Mouse (Mus musculus) stomach, postnatal 0 days (tissue): ENCODE measurements around the gene Dcpp1. TPM values are rescaled to one million over a fixed set of nuclear protein-coding genes. Genes with fewer than 3 reads are reported as not detected.
A peak's percentile ranks its signal among the peaks of the same experiment; 100 is the strongest.

Experiments
- ATAC-seq: fragments of 200-750 bp; cut with Nextera tagmentation; 2 replicates; pipeline ENCODE4 v1.8.0; 2017; ENCODE audit not compliant: low FRiP score, low TSS enrichment
- DNase-seq: peaks from one replicate; pipeline ENCODE4 v3.0.0-alpha.2; 2016; ENCODE audit warnings: low spot score
- H3K27ac ChIP-seq: fragments of 300-500 bp; sonication (generic); replicated peaks from 2 replicates; pipeline ENCODE4 v1.5.1; 2014; ENCODE audit warnings: mild to moderate bottlenecking, control low read depth
- H3K27me3 ChIP-seq: fragments of 300-500 bp; sonication (generic); 2 replicates; pipeline ENCODE4 v1.6.1; 2014; ENCODE audit warnings: low read length; ENCODE audit not compliant: control insufficient read depth, insufficient read depth
- H3K36me3 ChIP-seq: fragments of 300-500 bp; sonication (generic); 2 replicates; pipeline ENCODE4 v1.6.1; 2014; ENCODE audit warnings: low read length, mixed read lengths; ENCODE audit not compliant: control insufficient read depth, insufficient read depth
- H3K4me1 ChIP-seq: fragments of 300-500 bp; sonication (generic); replicated peaks from 2 replicates; pipeline ENCODE4 v1.6.1; 2014; ENCODE audit warnings: antibody characterized with exemption; ENCODE audit not compliant: control insufficient read depth, insufficient read depth
- H3K4me2 ChIP-seq: fragments of 300-500 bp; sonication (generic); replicated peaks from 2 replicates; pipeline ENCODE4 v1.6.1; 2014; ENCODE audit warnings: low read depth, mild to moderate bottlenecking, control low read depth, moderate library complexity
- H3K4me3 ChIP-seq: fragments of 300-500 bp; sonication (generic); 2 replicates; pipeline ENCODE4 v1.5.1; 2014; ENCODE audit warnings: low read depth, low read length, control low read depth
- H3K9ac ChIP-seq: fragments of 300-500 bp; sonication (generic); 2 replicates; pipeline ENCODE4 v1.6.1; 2014; ENCODE audit warnings: mild to moderate bottlenecking, low read length, control low read depth, mixed read lengths
- H3K9me3 ChIP-seq: fragments of 300-500 bp; sonication (generic); 2 replicates; pipeline ENCODE4 v1.6.1; 2016; ENCODE audit warnings: low read length; ENCODE audit not compliant: control insufficient read depth
- CTCF ChIP-seq: IDR thresholded peaks from 2 replicates; pipeline ENCODE4 v1.5.1; 2016; ENCODE audit warnings: antibody characterized with exemption, low read depth, mild to moderate bottlenecking, moderate library complexity
- EP300 ChIP-seq: optimal IDR thresholded peaks from 2 replicates; pipeline ENCODE3; 2016; ENCODE audit warnings: antibody characterized with exemption
- WGBS: fragments of 180-500 bp; shearing (Covaris S2); extraction: QIAGEN DNeasy Blood & Tissue Kit; methylation state at CpG from one replicate; pipeline ENCODE4 v1.1.7; 2014; 5-methylcytosine and 5-hydroxymethylcytosine counted together
- polyA plus RNA-seq: library from polyadenylated mRNA; unstranded; fragments of >200 nt; fragmentation: Nextera tagmentation; extraction: Ambion mirVana; gene quantifications from 2 replicates; pipeline ENCODE4 v1.2.1, GENCODE M21; 2015

Gene Dcpp1
- polyA plus RNA-seq, 1 experiment from 2014 or later, result not detected

DNA sequence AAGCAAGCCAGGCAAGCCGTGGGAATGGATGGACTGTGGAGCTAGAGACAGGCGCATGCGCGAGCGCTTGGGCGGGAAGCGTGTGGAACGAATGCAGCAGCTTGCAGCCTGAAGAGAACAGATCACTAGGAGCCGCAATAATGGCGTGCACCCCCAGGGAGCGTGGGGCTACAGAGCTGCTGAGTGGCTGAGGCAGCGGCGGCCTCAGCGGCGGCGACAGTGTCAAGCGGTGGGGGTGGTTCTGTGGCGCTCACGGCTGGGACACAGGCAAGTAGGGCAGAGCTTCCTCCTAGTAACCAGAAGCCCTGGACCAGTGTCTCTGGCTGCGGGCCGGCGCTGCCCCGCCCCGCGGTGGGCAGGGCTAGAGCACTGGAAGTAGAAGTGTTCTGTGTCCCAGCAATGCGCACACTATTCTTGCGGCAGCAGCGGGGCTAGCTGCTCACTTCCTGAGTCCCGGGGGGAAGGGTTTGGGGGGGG lies 43.9 kb downstream of the Dcpp1 start:
- H3K9me3 ChIP-seq, result no peaks in the 10 kb centered on the region
- H3K9ac ChIP-seq, result peak overlapping the region; percentile 64
- H3K27ac ChIP-seq, result peak overlapping the region; percentile 95
- no peak for TF ChIP-seq EP300
- TF ChIP-seq CTCF, result peak; percentile 37
- H3K36me3 ChIP-seq, result no peaks in the 10 kb centered on the region
- under 1% methylated on average over 29 of the region's 29 CpGs for WGBS
- H3K4me3 ChIP-seq, result peak overlapping the region; percentile 52
- H3K4me2 ChIP-seq, result peak overlapping the region; percentile 81
- no peaks in the 10 kb centered on the region for H3K4me1 ChIP-seq
- ATAC-seq (peak; percentile 97), DNase-seq (peak; percentile 92)
- H3K27me3 ChIP-seq, result no peaks in the 10 kb centered on the region

DNA sequence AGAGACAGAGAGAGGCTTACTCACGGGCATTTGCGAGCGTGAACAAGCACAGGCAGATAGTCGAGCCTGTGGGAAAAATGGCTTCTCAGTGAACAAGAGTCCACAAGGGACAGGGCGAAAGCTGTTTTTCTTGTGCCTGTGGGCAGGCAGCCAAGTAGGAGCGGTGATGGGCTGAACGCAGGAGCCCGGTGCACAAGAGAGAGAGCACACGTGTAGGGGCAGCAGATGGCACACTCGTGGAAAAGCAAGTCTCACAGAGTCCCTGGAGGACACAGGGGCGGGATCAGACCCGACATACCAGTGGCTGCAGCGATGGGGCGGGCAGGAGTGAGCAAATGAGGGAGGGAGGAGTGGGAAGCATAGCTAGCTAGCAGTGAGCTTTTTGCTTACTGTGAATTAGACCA lies 44.4 kb downstream of the Dcpp1 start:
- peak; percentile 70 for DNase-seq
- H3K27ac ChIP-seq, result peak overlapping the region; percentile 95
- no peaks in the 10 kb centered on the region for H3K9me3 ChIP-seq
- H3K27me3 ChIP-seq, result no peaks in the 10 kb centered on the region
- peak; percentile 81 for ATAC-seq
- peak overlapping the region; percentile 52 for H3K4me3 ChIP-seq
- H3K9ac ChIP-seq, result peak overlapping the region; percentile 64
- no peaks in the 10 kb centered on the region for H3K36me3 ChIP-seq
- TF ChIP-seq EP300 (no peak), CTCF (peak; percentile 26; the same call in 1 of the 2 replicates)
- peak overlapping the region; percentile 81 for H3K4me2 ChIP-seq
- WGBS, result 0% methylated on average over 14 of the region's 14 CpGs
- H3K4me1 ChIP-seq, result no peaks in the 10 kb centered on the region

DNA sequence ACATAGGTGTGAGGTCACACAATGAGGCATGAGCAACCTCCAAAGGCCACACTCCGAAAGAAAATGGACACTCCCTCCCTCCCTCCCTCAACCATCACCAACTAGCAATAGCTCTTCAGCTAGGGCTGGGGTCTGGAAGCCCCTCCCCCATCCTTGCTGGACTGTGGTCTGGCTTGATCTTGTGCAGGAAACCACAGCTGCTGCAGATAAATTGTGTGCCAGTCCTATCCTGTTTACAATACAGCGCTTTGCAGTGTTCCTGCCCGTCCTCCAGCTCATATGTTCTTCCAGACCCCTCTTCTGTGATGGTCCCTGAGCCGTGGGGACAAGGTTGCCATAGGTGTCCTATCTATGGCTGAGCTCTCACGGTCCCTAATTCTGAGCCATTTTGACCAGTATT lies 50.5 kb downstream of the Dcpp1 start:
- 70% methylated on average over 5 of the region's 5 CpGs for WGBS
- H3K4me1 ChIP-seq, result no peaks in the 10 kb centered on the region
- H3K4me2 ChIP-seq, result no peak overlapping the region
- H3K4me3 ChIP-seq, result no peak overlapping the region
- no peak for ATAC-seq
- H3K27ac ChIP-seq, result no peak overlapping the region
- H3K27me3 ChIP-seq, result no peaks in the 10 kb centered on the region
- no peaks in the 10 kb centered on the region for H3K9me3 ChIP-seq
- H3K36me3 ChIP-seq, result no peaks in the 10 kb centered on the region
- no peak for DNase-seq
- H3K9ac ChIP-seq, result no peak overlapping the region
- TF ChIP-seq CTCF, result no peak
- TF ChIP-seq EP300, result no peak

Other genes with a start within 250 kb of the Dcpp1 start
- gene Mmp25, start 235.6 kb upstream of the Dcpp1 start, polyA plus RNA-seq, result 0.12 and 0.18 TPM in 2 replicates
- 50.9 and 58.2 TPM in 2 replicates for gene Bicdl2, start 220.4 kb upstream of the Dcpp1 start, polyA plus RNA-seq
- gene Hcfc1r1, start 207.3 kb upstream of the Dcpp1 start, polyA plus RNA-seq, result 183 and 186 TPM in 2 replicates
- gene Thoc6, start 207.0 kb upstream of the Dcpp1 start, polyA plus RNA-seq, result 17.7 and 18.1 TPM in 2 replicates
- 33.5 and 33.7 TPM in 2 replicates for gene Tnfrsf12a, start 203.4 kb upstream of the Dcpp1 start, polyA plus RNA-seq
- gene Cldn6, start 201.6 kb upstream of the Dcpp1 start, polyA plus RNA-seq, result 3.0 and 3.2 TPM in 2 replicates
- 0.79 and 0.92 TPM in 2 replicates for gene Cldn9, start 196.8 kb upstream of the Dcpp1 start, polyA plus RNA-seq
- 0.04 and 0.16 TPM in 2 replicates for gene 1520401A03Rik, start 158.1 kb upstream of the Dcpp1 start, polyA plus RNA-seq
- gene Pkmyt1, start 154.5 kb upstream of the Dcpp1 start, polyA plus RNA-seq, result 17.1 and 17.6 TPM in 2 replicates
- gene Paqr4, start 140.0 kb upstream of the Dcpp1 start, polyA plus RNA-seq, result 26.3 and 28.0 TPM in 2 replicates
- gene Kremen2, start 135.0 kb upstream of the Dcpp1 start, polyA plus RNA-seq, result 2.7 and 3.0 TPM in 2 replicates
- 24.2 and 27.3 TPM in 2 replicates for gene Flywch1, start 109.3 kb upstream of the Dcpp1 start, polyA plus RNA-seq
- 15.9 and 16.4 TPM in 2 replicates for gene Flywch2, start 94.8 kb upstream of the Dcpp1 start, polyA plus RNA-seq
- gene Srrm2, start 90.3 kb upstream of the Dcpp1 start, polyA plus RNA-seq, result 211 and 215 TPM in 2 replicates
- gene Elob, start 51.7 kb upstream of the Dcpp1 start, polyA plus RNA-seq, result 881 and 1,013 TPM in 2 replicates
- gene Prss33, start 44.8 kb upstream of the Dcpp1 start, polyA plus RNA-seq, result 0.11 TPM in 1 of 2 replicates, not detected in the other
- gene Prss32, start 37.0 kb upstream of the Dcpp1 start, polyA plus RNA-seq, result 13.6 and 14.8 TPM in 2 replicates
- 0.88 and 0.90 TPM in 2 replicates for gene Prss41, start 36.7 kb upstream of the Dcpp1 start, polyA plus RNA-seq
- gene Prss21, start 12.8 kb upstream of the Dcpp1 start, polyA plus RNA-seq, result not detected in 2 replicates
- gene Dcpp2, start within 50 bp of the Dcpp1 start, polyA plus RNA-seq, result not detected in 2 replicates
- not detected in 2 replicates for gene Dcpp3, start 36.6 kb downstream of the Dcpp1 start, polyA plus RNA-seq
- gene Sbp, start 60.8 kb downstream of the Dcpp1 start, polyA plus RNA-seq, result not detected in 2 replicates
- not detected in 2 replicates for gene Sbpl, start 74.4 kb downstream of the Dcpp1 start, polyA plus RNA-seq
- gene Prss30, start 99.7 kb downstream of the Dcpp1 start, polyA plus RNA-seq, result 0.08 and 0.11 TPM in 2 replicates
- gene Prss22, start 117.2 kb downstream of the Dcpp1 start, polyA plus RNA-seq, result 3.4 and 4.8 TPM in 2 replicates
- gene Prss27, start 157.3 kb downstream of the Dcpp1 start, polyA plus RNA-seq, result 40.8 and 47.1 TPM in 2 replicates
- 44.7 and 45.6 TPM in 2 replicates for gene Kctd5, start 192.6 kb downstream of the Dcpp1 start, polyA plus RNA-seq